Mouse (Mus musculus) 3T3-L1 (cell line): ENCODE data around the gene Elavl1.
A peak's percentile ranks its signal among the peaks of the same experiment; 100 is the strongest.

ENCODE experiments used
- DNase-seq: peaks from one replicate; pipeline ENCODE4 v3.0.0-alpha.2; 2015; ENCODE audit warnings: low read depth, low spot score

Gene Elavl1

GRCm38 (mm10) chr8:4321031-4321430 lies 4.2 kb downstream of the Elavl1 start:
- no peak for DNase-seq

- DNase-seq = no peak
Measured at GRCm38 (mm10) chr8:4320404-4320803, 4.8 kb downstream of the Elavl1 start.

GRCm38 (mm10) chr8:4319573-4319872 lies 5.7 kb downstream of the Elavl1 start:
- no peak for DNase-seq

GRCm38 (mm10) chr8:4318796-4319572 lies 6.2 kb downstream of the Elavl1 start:
- peak; percentile 62 for DNase-seq

GRCm38 (mm10) chr8:4318124-4318523 lies 7.1 kb downstream of the Elavl1 start:
- DNase-seq = no peak

GRCm38 (mm10) chr8:4314852-4315251 lies 10.4 kb downstream of the Elavl1 start:
- no peak for DNase-seq

GRCm38 (mm10) chr8:4313254-4314124 lies 11.7 kb downstream of the Elavl1 start:
- DNase-seq = peak; percentile 61

- DNase-seq = no peak
Measured at GRCm38 (mm10) chr8:4312104-4312503, 13.1 kb downstream of the Elavl1 start.

GRCm38 (mm10) chr8:4305838-4306237 lies 19.4 kb downstream of the Elavl1 start:
- no peak for DNase-seq

- DNase-seq = no peak
Measured at GRCm38 (mm10) chr8:4304124-4304547, 21.1 kb downstream of the Elavl1 start.

- no peak for DNase-seq
Measured at GRCm38 (mm10) chr8:4297822-4298221, 27.4 kb downstream of the Elavl1 start.

GRCm38 (mm10) chr8:4292738-4293137 lies 32.5 kb downstream of the Elavl1 start:
- DNase-seq = no peak

- no peak for DNase-seq
Measured at GRCm38 (mm10) chr8:4276111-4276465, 49.1 kb downstream of the Elavl1 start.

GRCm38 (mm10) chr8:4275275-4276110 lies 49.7 kb downstream of the Elavl1 start, which contains the start of gene Timm44:
TSS of gene Timm44 (minus strand) at chr8:4275913.
- peak; percentile 98 for DNase-seq

GRCm38 (mm10) chr8:4269609-4270008 lies 55.6 kb downstream of the Elavl1 start:
- no peak for DNase-seq

- DNase-seq = no peak
Measured at GRCm38 (mm10) chr8:4267627-4268026, 57.6 kb downstream of the Elavl1 start.

- no peak for DNase-seq
Measured at GRCm38 (mm10) chr8:4265160-4265914, 59.9 kb downstream of the Elavl1 start.

GRCm38 (mm10) chr8:4263105-4263791 lies 62.0 kb downstream of the Elavl1 start:
- no peak for DNase-seq

GRCm38 (mm10) chr8:4259805-4260170 lies 65.4 kb downstream of the Elavl1 start:
- DNase-seq = no peak

- peak; percentile 96 for DNase-seq
Measured at GRCm38 (mm10) chr8:4259125-4259804, 65.9 kb downstream of the Elavl1 start, which contains the start of gene Ctxn1. TSS of gene Ctxn1 (minus strand) at chr8:4259274.
